Mouse (Mus musculus) limb, embryonic 11.5 days (tissue): Measurements from ENCODE around the gene Plcxd2. TPM values are rescaled to one million over a fixed set of nuclear protein-coding genes. Genes with fewer than 3 reads are reported as not detected.

Experiments used
- ATAC-seq: fragments of 200-750 bp; cut with Nextera tagmentation; 2 replicates; pipeline ENCODE4 v1.8.0; 2017; ENCODE audit warnings: low read depth; ENCODE audit not compliant: insufficient number of reproducible peaks, low FRiP score, low TSS enrichment
- DNase-seq: peaks from one replicate; pipeline ENCODE4 v3.0.0-alpha.2; 2015; ENCODE audit warnings: low spot score
- H3K27ac ChIP-seq: fragments of 300-500 bp; sonication (generic); replicated peaks from 2 replicates; pipeline ENCODE4 v1.5.1; 2014; ENCODE audit warnings: low read depth, mild to moderate bottlenecking, low read length
- H3K27me3 ChIP-seq: fragments of 300-500 bp; sonication (generic); 2 replicates; pipeline ENCODE4 v1.6.1; 2014; ENCODE audit warnings: mild to moderate bottlenecking, low read length, mixed read lengths; ENCODE audit not compliant: control insufficient read depth, insufficient read depth
- H3K36me3 ChIP-seq: fragments of 300-500 bp; sonication (generic); 2 replicates; pipeline ENCODE4 v1.6.1; 2014; ENCODE audit warnings: mild to moderate bottlenecking, low read length, moderate library complexity, mixed read lengths; ENCODE audit not compliant: control insufficient read depth, insufficient read depth
- H3K4me1 ChIP-seq: fragments of 300-500 bp; sonication (generic); 2 replicates; pipeline ENCODE4 v1.6.1; 2014; ENCODE audit warnings: low read length, mixed read lengths; ENCODE audit not compliant: control insufficient read depth, insufficient read depth
- H3K4me2 ChIP-seq: fragments of 300-500 bp; sonication (generic); 2 replicates; pipeline ENCODE4 v1.6.1; 2014; ENCODE audit warnings: low read depth, mild to moderate bottlenecking, moderate library complexity; ENCODE audit not compliant: severe bottlenecking
- H3K4me3 ChIP-seq: fragments of 300-500 bp; sonication (generic); 2 replicates; pipeline ENCODE4 v1.5.1; 2014; ENCODE audit warnings: low read depth, low read length
- H3K9ac ChIP-seq: fragments of 300-500 bp; sonication (generic); 2 replicates; pipeline ENCODE4 v1.6.1; 2014; ENCODE audit warnings: mild to moderate bottlenecking, low read length
- H3K9me3 ChIP-seq: fragments of 300-500 bp; sonication (generic); 2 replicates; pipeline ENCODE4 v1.6.1; 2016; ENCODE audit warnings: low read length; ENCODE audit not compliant: control insufficient read depth
- WGBS: fragments of 180-500 bp; shearing (Covaris S2); extraction: QIAGEN DNeasy Blood & Tissue Kit; methylation state at CpG from one replicate; pipeline ENCODE4 v1.1.7; 2014; 5-methylcytosine and 5-hydroxymethylcytosine counted together
- polyA plus RNA-seq: library from polyadenylated mRNA; unstranded; fragments of >200 nt; fragmentation: Nextera tagmentation; extraction: Ambion mirVana; gene quantifications from 2 replicates; pipeline ENCODE4 v1.2.1, GENCODE M21; 2014

The Plcxd2 gene
- polyA plus RNA-seq, 1 experiment from 2014 or later = 0.91 TPM

DNA sequence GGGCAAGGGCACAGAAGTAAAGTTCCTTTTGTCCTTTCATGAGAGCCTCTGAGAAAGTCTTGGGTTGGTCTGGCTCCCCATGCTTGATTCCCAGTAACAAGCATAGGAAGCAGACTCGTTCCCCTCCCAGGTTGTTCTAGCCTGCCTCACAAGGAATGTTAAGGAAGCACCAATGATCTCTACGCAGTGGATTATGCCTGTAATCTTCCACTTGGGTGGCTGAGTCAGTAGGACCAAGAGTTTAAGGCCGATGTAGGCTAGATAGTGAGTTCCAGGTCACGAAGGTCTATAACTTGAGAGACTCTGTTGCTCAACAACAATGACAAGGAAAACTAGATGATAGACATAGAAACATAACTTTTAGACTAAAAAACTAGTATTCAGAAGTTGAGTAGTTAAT is 9.8 kb upstream of the Plcxd2 start:
- no peaks in the 10 kb centered on the region for H3K4me1 ChIP-seq
- no peaks in the 10 kb centered on the region for H3K27me3 ChIP-seq
- no peaks in the 10 kb centered on the region for H3K36me3 ChIP-seq
- H3K9ac ChIP-seq = no peak overlapping the region
- ATAC-seq (no peak), DNase-seq (no peak)
- H3K9me3 ChIP-seq = no peaks in the 10 kb centered on the region
- H3K4me3 ChIP-seq = no peak overlapping the region
- 85% methylated on average over 4 of the region's 4 CpGs for WGBS
- no peak overlapping the region for H3K4me2 ChIP-seq
- H3K27ac ChIP-seq = no peak overlapping the region

DNA sequence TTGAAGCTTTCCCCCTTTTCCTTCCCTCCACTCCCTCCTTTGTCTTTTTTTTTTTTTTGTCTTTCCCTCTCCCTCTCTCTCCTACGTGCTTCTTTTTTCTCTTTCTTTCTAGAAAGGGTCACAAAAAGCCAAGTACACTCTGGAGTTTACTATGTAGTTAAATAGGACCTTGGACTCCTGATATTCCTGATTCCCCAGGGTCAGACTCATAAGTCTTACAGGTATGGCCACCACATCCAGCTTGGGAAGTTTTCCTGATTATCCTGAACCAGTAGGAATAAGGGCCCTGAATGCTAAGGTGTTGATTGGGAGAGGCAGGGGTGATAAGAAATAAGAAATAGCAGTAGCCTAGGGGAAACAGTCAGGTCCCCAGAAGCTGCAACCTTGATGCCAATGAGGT is 9.3 kb upstream of the Plcxd2 start:
- Histone ChIP-seq H3K9me3 (no peaks in the 10 kb centered on the region), H3K4me2 (no peak overlapping the region), H3K4me1 (no peaks in the 10 kb centered on the region), H3K27me3 (no peaks in the 10 kb centered on the region), H3K4me3 (no peak overlapping the region), H3K36me3 (no peaks in the 10 kb centered on the region), H3K27ac (no peak overlapping the region), H3K9ac (no peak overlapping the region)
- ATAC-seq (no peak), DNase-seq (no peak)
- 70% methylated on average over 1 of the region's 1 CpGs for WGBS

DNA sequence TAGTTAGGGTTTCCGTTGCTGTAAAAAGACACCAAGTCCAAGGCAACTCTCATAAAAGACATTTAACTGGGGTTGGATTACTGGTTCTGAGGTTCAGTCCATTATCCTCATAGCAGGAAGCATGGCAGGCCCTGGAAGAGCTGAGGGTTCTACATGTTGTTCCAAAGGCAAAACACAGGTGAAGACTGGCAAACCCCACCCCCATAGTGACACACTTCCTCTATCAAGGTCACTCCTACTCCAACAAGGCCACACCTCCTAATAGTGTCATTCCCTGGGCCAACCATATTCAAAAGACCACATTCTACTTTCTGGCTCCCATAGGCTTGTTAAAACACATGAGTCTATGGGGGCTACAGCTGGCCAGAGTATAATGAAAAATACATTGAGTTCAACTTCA is 1.7 kb upstream of the Plcxd2 start:
- H3K9me3 ChIP-seq = no peaks in the 10 kb centered on the region
- H3K4me2 ChIP-seq = no peak overlapping the region
- no peaks in the 10 kb centered on the region for H3K4me1 ChIP-seq
- H3K36me3 ChIP-seq = no peaks in the 10 kb centered on the region
- no peak overlapping the region for H3K27ac ChIP-seq
- WGBS = 43% methylated on average over 1 of the region's 1 CpGs
- no peak for ATAC-seq
- H3K27me3 ChIP-seq = no peaks in the 10 kb centered on the region
- H3K9ac ChIP-seq = no peak overlapping the region
- H3K4me3 ChIP-seq = no peak overlapping the region
- peak; percentile 25 for DNase-seq

DNA sequence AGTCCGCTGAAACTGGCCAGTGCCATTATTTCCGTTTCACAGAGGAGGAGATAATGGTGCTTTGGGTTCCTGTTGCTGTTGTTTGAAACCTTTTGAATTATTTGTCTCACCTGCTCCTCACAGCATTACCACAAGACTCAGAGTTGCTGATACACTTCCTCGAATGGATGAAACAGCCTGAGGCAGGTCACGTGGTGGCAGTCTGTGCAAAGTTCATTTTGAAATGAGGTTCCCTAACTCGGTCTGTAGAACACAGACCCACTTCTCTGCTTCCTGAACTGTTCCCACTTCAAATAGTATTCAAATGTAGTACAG is 845 bp upstream of the Plcxd2 start:
- H3K4me3 ChIP-seq = peak overlapping the region; percentile 57
- ATAC-seq (no peak), DNase-seq (no peak)
- no peaks in the 10 kb centered on the region for H3K4me1 ChIP-seq
- no peak overlapping the region for H3K27ac ChIP-seq
- H3K27me3 ChIP-seq = no peaks in the 10 kb centered on the region
- WGBS = 15% methylated on average over 5 of the region's 5 CpGs
- no peaks in the 10 kb centered on the region for H3K9me3 ChIP-seq
- H3K4me2 ChIP-seq = peak overlapping the region; percentile 91
- H3K9ac ChIP-seq = peak overlapping the region; percentile 31
- no peaks in the 10 kb centered on the region for H3K36me3 ChIP-seq

DNA sequence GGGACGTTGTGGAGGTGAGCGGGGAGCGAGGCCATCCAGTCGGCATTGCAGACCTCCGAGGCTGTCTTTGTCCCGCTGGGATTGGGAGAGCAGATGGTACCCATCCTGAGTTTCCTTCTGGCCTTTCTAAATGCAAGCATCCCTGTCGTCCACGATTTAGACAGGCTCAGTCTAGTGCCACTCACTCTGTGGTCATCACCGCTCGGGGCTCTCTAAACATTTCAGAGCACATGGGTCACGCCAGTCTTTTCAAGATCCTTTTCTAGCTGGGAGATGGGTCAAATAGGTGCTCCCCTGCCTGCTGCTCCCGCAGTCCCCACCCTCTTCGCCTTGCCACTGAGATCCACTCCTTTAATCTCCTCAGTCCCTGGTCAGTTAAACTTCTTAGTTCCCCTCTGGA is 301 bp downstream of the Plcxd2 start:
- H3K9ac ChIP-seq = peak overlapping the region; percentile 37
- ATAC-seq (peak; percentile 35), DNase-seq (peak; percentile 32)
- WGBS = under 1% methylated on average over 13 of the region's 13 CpGs
- H3K36me3 ChIP-seq = no peaks in the 10 kb centered on the region
- peak overlapping the region; percentile 57 for H3K4me3 ChIP-seq
- H3K4me2 ChIP-seq = peak overlapping the region; percentile 91
- no peak overlapping the region for H3K27ac ChIP-seq
- H3K9me3 ChIP-seq = no peaks in the 10 kb centered on the region
- no peaks in the 10 kb centered on the region for H3K27me3 ChIP-seq
- no peaks in the 10 kb centered on the region for H3K4me1 ChIP-seq

DNA sequence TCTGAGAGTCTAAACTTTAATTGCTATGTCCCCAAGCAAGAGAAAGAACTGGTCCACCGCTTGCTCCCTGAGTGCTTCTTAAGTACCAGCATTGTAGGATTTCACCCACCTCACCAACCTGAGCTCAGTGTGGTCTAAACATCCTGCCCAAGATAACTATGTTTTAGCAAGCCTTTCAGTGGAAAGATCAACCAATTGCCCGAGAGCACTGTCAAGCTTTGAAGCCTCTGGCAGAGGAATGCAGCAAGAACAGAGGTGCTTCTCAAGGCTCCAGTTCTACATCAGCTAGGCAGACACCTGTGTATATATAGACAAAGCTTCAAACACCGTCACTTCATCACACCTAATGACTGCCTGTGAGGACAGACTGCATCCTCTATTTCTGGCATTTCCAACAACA is 1.3 kb downstream of the Plcxd2 start:
- no peak overlapping the region for H3K4me3 ChIP-seq
- no peak overlapping the region for H3K4me2 ChIP-seq
- no peak overlapping the region for H3K9ac ChIP-seq
- no peaks in the 10 kb centered on the region for H3K4me1 ChIP-seq
- no peak overlapping the region for H3K27ac ChIP-seq
- DNase-seq (no peak), ATAC-seq (no peak)
- no peaks in the 10 kb centered on the region for H3K27me3 ChIP-seq
- H3K9me3 ChIP-seq = no peaks in the 10 kb centered on the region
- no peaks in the 10 kb centered on the region for H3K36me3 ChIP-seq
- WGBS = 61% methylated on average over 3 of the region's 3 CpGs

DNA sequence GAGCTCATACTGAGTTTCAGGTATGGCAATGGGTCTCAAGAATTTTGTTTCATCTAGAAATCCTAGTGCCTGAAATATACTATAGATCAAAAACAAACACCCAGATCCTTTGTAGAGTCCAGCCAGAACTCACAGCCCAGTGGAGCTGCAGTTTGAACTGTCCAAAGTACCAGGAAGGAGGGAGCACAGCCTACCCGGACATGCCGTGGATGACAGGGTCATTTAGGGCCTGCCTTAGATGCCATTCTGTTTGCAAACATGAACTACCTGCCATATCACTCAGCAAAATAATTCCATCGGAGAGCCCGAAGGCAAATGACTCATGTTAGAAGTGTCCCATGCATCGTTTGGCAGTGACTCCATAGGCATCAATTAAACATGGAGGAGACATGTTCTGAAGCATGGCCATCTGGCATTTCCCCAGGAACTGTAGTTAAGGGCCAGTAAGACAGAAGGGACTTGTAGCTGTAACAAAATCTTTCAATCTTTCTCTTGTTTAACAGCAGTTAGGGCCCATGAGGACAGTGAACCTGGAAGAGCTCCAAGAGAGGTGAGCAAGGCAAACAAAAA is 1.9 kb downstream of the Plcxd2 start:
- DNase-seq (no peak), ATAC-seq (no peak)
- Histone ChIP-seq H3K27me3 (no peaks in the 10 kb centered on the region), H3K9ac (no peak overlapping the region), H3K4me3 (no peak overlapping the region), H3K4me1 (no peaks in the 10 kb centered on the region), H3K9me3 (no peaks in the 10 kb centered on the region), H3K4me2 (no peak overlapping the region), H3K27ac (no peak overlapping the region), H3K36me3 (no peaks in the 10 kb centered on the region)
- 83% methylated on average over 5 of the region's 5 CpGs for WGBS

DNA sequence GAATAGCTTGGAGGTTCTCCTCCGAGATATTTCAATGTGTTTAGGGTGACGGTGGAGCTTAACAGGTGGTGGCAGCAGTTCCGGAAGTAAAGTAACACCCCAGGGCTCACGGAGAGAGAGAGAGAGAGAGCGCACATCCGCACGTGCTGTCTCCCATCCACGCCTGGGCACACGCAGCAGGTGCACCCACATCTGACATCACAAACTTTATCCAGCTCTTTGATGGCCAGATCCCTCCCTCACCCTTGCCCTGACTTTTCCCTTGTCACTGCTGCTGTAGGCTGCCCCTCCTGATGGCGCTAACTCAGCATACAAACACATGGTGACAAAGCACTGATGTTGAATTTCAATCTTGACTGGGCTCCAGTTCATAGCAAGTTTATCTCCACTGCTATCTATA is 3.8 kb downstream of the Plcxd2 start:
- 72% methylated on average over 10 of the region's 10 CpGs for WGBS
- DNase-seq = no peak
- ATAC-seq = no peak

DNA sequence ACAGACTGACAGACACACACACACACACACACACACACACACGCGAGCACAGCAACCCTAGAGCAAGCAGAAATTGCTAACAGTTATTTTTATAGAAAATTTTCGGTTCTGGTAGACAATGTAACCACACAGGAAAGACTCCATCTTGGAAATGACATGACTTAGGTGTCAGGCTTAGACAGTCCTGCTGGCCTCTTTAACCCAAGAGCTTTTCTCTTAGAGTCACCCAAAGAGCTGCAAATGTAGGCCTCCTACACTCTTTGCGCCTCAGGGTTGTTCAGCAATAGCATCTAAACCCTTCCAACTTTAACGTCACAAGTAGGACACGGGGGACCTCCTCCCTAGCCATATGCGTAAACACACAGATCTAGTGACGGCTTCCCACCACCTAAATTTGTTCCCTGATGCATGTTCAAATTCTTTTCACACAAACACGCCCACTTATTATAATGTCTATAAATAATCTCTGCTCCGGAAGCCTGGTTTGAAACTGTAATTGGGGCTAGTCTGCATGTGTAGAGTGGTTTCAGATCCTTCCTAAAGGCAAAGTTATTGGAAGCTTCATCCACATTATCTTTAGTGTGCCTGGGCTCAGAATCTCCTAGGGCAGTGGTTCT is 8.4 kb downstream of the Plcxd2 start:
- no peak for DNase-seq
- no peaks in the 10 kb centered on the region for H3K9me3 ChIP-seq
- H3K4me1 ChIP-seq = no peaks in the 10 kb centered on the region
- no peaks in the 10 kb centered on the region for H3K27me3 ChIP-seq
- no peak overlapping the region for H3K4me3 ChIP-seq
- H3K4me2 ChIP-seq = no peak overlapping the region
- H3K9ac ChIP-seq = no peak overlapping the region
- 89% methylated on average over 10 of the region's 10 CpGs for WGBS
- H3K27ac ChIP-seq = no peak overlapping the region
- no peaks in the 10 kb centered on the region for H3K36me3 ChIP-seq
- no peak for ATAC-seq

More for the DNA sequence above, 3.8 kb downstream of the Plcxd2 start:
- H3K9ac ChIP-seq = no peak overlapping the region
- no peaks in the 10 kb centered on the region for H3K36me3 ChIP-seq
- no peaks in the 10 kb centered on the region for H3K9me3 ChIP-seq
- H3K4me2 ChIP-seq = no peak overlapping the region
- H3K27me3 ChIP-seq = no peaks in the 10 kb centered on the region
- H3K4me1 ChIP-seq = no peaks in the 10 kb centered on the region
- H3K27ac ChIP-seq = no peak overlapping the region
- H3K4me3 ChIP-seq = no peak overlapping the region
